Mouse (Mus musculus) megakaryocyte progenitor cell, adult 5-6 weeks (primary cell): ENCODE measurements around the gene Naaladl1. TPM values are rescaled to one million over a fixed set of nuclear protein-coding genes. Genes with fewer than 3 reads are reported as not detected.
"Not testable (repeated sequence)": the region's sequence is repeated elsewhere in the genome, so short reads cannot be mapped to it uniquely, and the experiment has no call there.

Source experiments
- ATAC-seq: replicated peaks from 2 replicates; pipeline ENCODE4 v1.8.0; 2016; ENCODE audit warnings: mild to moderate bottlenecking, moderate TSS enrichment, inconsistent platforms; ENCODE audit not compliant: poor library complexity
- total RNA-seq, 2 experiments: library from RNA; stranded (forward) in 1 of 2; stranded (reverse) in 1 of 2; fragments of 157-497, 149-512 nt in 1 of 2; fragments of 200-1000 nt in 1 of 2; gene quantifications; 2 replicates each; pipeline versions ENCODE4 v1.2.3 to v1.2.4; 2015 to 2017

The Naaladl1 gene
- total RNA-seq, 2 experiments from 2014 or later, result 0.17 to 0.21 TPM

- ATAC-seq, result peak; percentile 91
These were observed 22.3 kb downstream of the Naaladl1 start, which contains the start of gene Snx15 for GRCm38 (mm10) chr19:6127760-6128341. Gene Snx15 (minus strand): TSS chr19:6128304.

DNA sequence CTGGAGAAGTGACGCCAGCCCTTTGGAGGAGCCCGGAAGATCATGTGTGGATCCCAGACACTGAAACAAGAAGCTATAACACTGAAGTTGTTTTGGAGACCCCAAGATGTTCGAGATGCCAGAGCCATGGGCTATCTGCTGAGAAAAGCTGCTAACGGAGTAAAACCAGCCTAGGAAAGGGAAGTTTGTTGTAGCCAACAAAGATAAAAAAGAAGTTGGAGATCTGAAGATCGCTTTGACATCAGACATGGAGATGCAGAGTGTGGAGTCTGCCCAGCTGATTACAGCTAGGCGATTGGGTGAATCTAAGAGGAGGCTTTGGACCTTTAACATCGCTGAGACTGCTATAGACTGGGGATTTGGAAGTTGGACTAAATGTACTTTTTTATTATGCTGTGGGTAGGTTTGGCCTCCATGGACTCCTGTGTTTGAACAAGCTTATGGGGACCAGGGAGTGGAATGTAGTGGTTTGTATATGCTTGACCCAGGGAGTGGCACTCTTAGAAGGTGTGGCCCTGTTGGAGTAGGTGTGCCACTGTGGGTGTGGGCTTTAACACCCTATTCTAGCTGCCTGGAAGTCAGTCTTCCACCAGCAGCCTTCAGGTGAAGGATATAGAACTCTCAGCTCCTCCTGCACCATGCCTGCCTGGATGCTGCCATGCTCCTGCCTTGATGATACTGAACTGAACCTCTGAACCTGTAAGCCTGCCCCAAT, 25.0 kb downstream of the Naaladl1 start:
- not testable (repeated sequence) for ATAC-seq

DNA sequence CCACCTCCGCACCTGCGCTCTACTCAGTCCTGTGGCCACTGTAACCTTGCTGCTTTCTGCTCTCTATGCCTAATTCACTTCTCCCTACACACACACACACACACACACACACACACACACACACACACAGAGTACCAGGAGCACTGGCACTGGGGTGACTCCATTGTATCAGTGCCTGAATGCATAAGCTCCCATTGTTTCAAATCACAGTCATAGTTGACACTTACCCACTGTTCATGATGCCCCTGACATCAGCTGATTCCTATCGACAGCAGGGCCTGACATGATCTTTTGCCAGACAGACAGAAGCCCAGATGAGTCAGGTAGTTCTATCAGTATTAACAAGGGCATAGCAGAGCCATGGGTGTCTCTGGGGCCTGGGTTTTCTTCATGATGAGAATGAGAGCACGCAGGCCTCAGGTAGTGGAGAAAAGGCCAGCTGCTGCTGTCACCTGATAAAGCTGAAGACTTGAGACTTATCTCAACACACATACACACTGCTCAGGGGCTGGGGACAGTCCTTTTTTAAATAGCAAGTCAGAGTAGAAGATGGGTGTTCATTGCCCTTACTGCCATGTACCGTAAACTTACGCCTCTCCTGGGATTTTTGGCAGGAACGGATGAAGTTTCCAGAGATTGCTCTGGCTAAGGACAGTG, 26.7 kb downstream of the Naaladl1 start:
- peak; percentile 47 for ATAC-seq

DNA sequence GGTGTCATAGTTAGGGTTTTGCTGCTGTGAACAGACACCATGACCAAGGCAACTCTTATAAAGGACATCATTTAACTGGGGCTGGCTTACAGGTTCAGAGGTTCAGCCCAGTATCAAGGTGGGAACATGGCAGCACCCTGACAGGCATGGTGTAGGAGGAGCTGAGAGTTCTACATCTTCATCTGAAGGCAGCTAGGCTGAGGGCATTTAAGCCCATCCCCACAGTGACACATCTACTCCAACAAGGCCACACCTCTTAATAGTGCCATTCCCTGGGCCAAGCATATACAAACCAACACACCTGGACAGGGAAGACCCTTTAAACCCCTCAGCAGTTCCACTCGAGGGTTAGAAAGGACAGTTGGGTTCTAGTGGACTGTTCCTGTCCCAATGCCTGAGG, 27.6 kb downstream of the Naaladl1 start:
- ATAC-seq, result not testable (repeated sequence)

- no peak for ATAC-seq
These were observed 30.8 kb downstream of the Naaladl1 start for GRCm38 (mm10) chr19:6136397-6136796.

GRCm38 (mm10) chr19:6139701-6140100, 34.1 kb downstream of the Naaladl1 start:
- no peak for ATAC-seq

DNA sequence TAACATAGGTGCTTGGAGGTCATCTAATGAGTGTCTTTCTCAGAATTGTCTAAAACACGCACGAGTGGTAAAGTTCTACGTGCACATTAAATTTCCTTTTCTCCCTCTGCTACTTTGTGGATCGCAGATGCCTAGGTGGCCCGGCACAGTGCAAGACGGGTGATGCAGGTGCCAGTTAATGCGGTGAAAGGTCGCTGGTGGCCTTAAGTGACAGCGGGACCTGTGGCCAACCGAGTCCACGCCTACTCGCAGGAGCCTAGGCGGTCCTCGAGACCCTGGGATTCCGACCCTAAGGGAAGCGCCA, 34.7 kb downstream of the Naaladl1 start:
- ATAC-seq, result no peak; the same call in 1 of the 2 replicates

- peak; percentile 85 for ATAC-seq
These were observed 35.3 kb downstream of the Naaladl1 start, which contains the start of gene Batf2 for GRCm38 (mm10) chr19:6140678-6141393. Gene Batf2 (plus strand): TSS chr19:6140983.

DNA sequence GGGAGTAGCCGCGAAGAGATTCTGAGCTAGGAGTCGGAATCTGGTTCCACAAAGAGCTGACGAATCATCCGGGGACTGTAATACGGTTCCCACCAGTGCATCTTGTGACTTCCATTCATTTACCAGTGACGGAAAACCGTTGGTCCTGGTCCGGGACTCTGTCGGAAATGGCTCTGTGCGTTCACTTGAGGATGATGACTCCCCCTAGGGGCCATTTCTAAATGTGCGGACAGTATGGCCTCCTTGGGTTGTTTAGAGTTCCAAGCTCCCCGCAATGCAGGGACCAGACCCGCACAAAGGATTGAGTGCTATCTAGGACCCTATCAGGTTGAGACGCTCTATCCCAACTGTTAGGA, 35.8 kb downstream of the Naaladl1 start, which contains the start of gene Arl2:
Gene Arl2, minus strand, starts transcription at position 155 of the 356 bp plus-strand sequence.
- peak; percentile 78 for ATAC-seq

GRCm38 (mm10) chr19:6144842-6145241, 39.3 kb downstream of the Naaladl1 start:
- no peak for ATAC-seq

DNA sequence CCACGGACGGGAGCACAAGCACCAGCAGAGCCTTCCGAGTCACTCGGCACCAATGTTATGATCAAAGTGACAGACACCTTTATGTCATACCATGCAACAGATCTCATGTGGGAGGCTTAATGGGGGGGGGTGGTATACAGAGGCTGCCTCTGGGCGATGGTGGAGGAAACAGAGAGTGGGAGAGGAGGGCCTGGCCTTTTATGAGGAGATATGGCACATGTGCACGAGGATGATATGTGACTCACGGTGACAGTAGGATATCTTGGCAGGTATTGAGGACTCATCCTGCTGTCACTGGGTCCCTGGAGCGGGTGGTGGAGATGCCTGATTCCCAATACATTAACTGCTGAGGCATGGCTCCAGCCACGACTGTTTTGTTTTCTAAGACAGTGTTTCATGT, 49.6 kb downstream of the Naaladl1 start:
- no peak for ATAC-seq

DNA sequence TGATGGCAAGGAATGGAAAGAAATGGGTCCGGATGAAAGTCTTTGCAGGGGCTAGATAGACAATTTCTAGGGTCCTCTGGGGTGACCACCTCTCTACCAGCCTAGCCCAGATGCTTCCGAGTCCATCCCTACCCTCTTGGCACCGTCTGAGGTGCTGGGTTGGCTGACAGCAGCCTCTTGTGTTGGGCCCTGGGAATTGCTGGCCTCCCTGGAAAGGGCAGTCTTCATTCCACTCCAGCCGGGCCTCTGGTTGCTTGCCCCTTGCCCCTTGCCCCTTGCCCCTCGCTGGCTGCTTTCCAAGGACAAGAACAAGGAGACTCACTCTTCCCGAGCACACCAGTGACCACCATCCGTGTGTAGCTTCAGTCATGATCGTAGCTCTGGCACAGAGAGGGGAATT, 50.8 kb downstream of the Naaladl1 start:
- ATAC-seq, result no peak

DNA sequence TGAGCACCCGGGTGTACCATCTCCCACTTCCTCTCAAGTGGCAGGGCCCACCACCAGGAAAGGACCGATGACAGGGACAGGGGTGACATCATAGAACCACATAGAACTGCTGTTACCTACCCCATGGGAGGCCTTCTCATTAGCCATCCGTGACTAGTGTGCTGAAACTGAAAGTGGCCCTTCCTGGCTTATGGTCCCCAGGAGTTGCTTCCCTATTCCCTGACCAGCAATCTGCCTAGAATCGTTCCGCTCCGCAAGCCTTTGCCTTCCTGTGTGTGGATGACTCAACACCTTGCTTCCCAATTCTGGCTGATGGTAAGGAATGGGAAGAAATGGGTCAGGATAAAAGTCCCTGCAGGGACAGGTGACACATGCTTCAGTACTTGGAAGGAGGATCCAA, 51.6 kb downstream of the Naaladl1 start:
- ATAC-seq, result peak; percentile 85

- peak; percentile 23; the same call in 1 of the 2 replicates for ATAC-seq
These were observed 58.4 kb downstream of the Naaladl1 start for GRCm38 (mm10) chr19:6163872-6164547.

Other genes with a start within 250 kb of the Naaladl1 start
Only the 30 nearest of the 31 such genes appear.
- 15.7 and 16.3 TPM in 2 replicates for gene Frmd8, start 230.5 kb upstream of the Naaladl1 start, total RNA-seq (2015)
- gene Frmd8, start 230.5 kb upstream of the Naaladl1 start, total RNA-seq (2017), result 16.2 and 17.7 TPM in 2 replicates
- 28.7 and 30.5 TPM in 2 replicates for gene Slc25a45, start 228.0 kb upstream of the Naaladl1 start, total RNA-seq (2015)
- 30.2 and 39.5 TPM in 2 replicates for gene Slc25a45, start 228.0 kb upstream of the Naaladl1 start, total RNA-seq (2017)
- 0.32 and 0.81 TPM in 2 replicates for gene Tigd3, start 211.6 kb upstream of the Naaladl1 start, total RNA-seq (2015)
- gene Tigd3, start 211.6 kb upstream of the Naaladl1 start, total RNA-seq (2017), result 1.5 and 2.8 TPM in 2 replicates
- 47.6 and 50.3 TPM in 2 replicates for gene Dpf2, start 192.8 kb upstream of the Naaladl1 start, total RNA-seq (2015)
- 65.1 and 83.0 TPM in 2 replicates for gene Dpf2, start 192.8 kb upstream of the Naaladl1 start, total RNA-seq (2017)
- not detected in 2 replicates for gene Cdc42ep2, start 181.0 kb upstream of the Naaladl1 start, total RNA-seq (2015)
- gene Cdc42ep2, start 181.0 kb upstream of the Naaladl1 start, total RNA-seq (2017), result 0.07 TPM in 1 of 2 replicates, not detected in the other
- 60.9 and 76.7 TPM in 2 replicates for gene Pola2, start 141.6 kb upstream of the Naaladl1 start, total RNA-seq (2015)
- 57.4 and 61.3 TPM in 2 replicates for gene Pola2, start 141.6 kb upstream of the Naaladl1 start, total RNA-seq (2017)
- not detected in 2 replicates for gene Slc22a20, start 119.6 kb upstream of the Naaladl1 start, total RNA-seq (2015)
- gene Slc22a20, start 119.6 kb upstream of the Naaladl1 start, total RNA-seq (2017), result 0.44 TPM in 1 of 2 replicates, not detected in the other
- gene Capn1, start 89.9 kb upstream of the Naaladl1 start, total RNA-seq (2015), result 18.6 and 20.0 TPM in 2 replicates
- 36.8 and 38.4 TPM in 2 replicates for gene Capn1, start 89.9 kb upstream of the Naaladl1 start, total RNA-seq (2017)
- 23.1 and 25.2 TPM in 2 replicates for gene Syvn1, start 59.2 kb upstream of the Naaladl1 start, total RNA-seq (2015)
- gene Syvn1, start 59.2 kb upstream of the Naaladl1 start, total RNA-seq (2017), result 10.1 and 11.2 TPM in 2 replicates
- 44.4 and 53.5 TPM in 2 replicates for gene Mrpl49, start 48.0 kb upstream of the Naaladl1 start, total RNA-seq (2015)
- gene Mrpl49, start 48.0 kb upstream of the Naaladl1 start, total RNA-seq (2017), result 31.9 and 38.4 TPM in 2 replicates
- 1,814 and 1,841 TPM in 2 replicates for gene Fau, start 47.9 kb upstream of the Naaladl1 start, total RNA-seq (2015)
- 1,690 and 2,042 TPM in 2 replicates for gene Fau, start 47.9 kb upstream of the Naaladl1 start, total RNA-seq (2017)
- 12.7 and 14.2 TPM in 2 replicates for gene Znhit2, start 44.6 kb upstream of the Naaladl1 start, total RNA-seq (2015)
- gene Znhit2, start 44.6 kb upstream of the Naaladl1 start, total RNA-seq (2017), result 12.5 and 14.5 TPM in 2 replicates
- 8.4 and 10.6 TPM in 2 replicates for gene Tm7sf2, start 37.4 kb upstream of the Naaladl1 start, total RNA-seq (2015)
- gene Tm7sf2, start 37.4 kb upstream of the Naaladl1 start, total RNA-seq (2017), result 1.6 and 1.8 TPM in 2 replicates
- 30.4 and 33.2 TPM in 2 replicates for gene Vps51, start 28.6 kb upstream of the Naaladl1 start, total RNA-seq (2015)
- gene Vps51, start 28.6 kb upstream of the Naaladl1 start, total RNA-seq (2017), result 42.8 and 54.7 TPM in 2 replicates
- gene Tmem262, start 25.7 kb upstream of the Naaladl1 start, total RNA-seq (2015), result not detected in 2 replicates
- not detected in 2 replicates for gene Tmem262, start 25.7 kb upstream of the Naaladl1 start, total RNA-seq (2017)
- gene Gm28374, start 23.5 kb upstream of the Naaladl1 start, total RNA-seq (2015), result not detected in 2 replicates
- gene Gm28374, start 23.5 kb upstream of the Naaladl1 start, total RNA-seq (2017), result not detected in 2 replicates
- 12.0 and 14.9 TPM in 2 replicates for gene Zfpl1, start 20.8 kb upstream of the Naaladl1 start, total RNA-seq (2015)
- gene Zfpl1, start 20.8 kb upstream of the Naaladl1 start, total RNA-seq (2017), result 23.7 and 32.8 TPM in 2 replicates
- 44.8 and 55.4 TPM in 2 replicates for gene Cdca5, start 20.8 kb upstream of the Naaladl1 start, total RNA-seq (2015)
- 35.5 and 42.8 TPM in 2 replicates for gene Cdca5, start 20.8 kb upstream of the Naaladl1 start, total RNA-seq (2017)
- gene AC131692.1, start 11.4 kb upstream of the Naaladl1 start, total RNA-seq (2015), result 0.30 and 0.73 TPM in 2 replicates
- gene AC131692.1, start 11.4 kb upstream of the Naaladl1 start, total RNA-seq (2017), result 4.6 TPM in 1 of 2 replicates, not detected in the other
- 12.0 and 16.9 TPM in 2 replicates for gene Sac3d1, start 12.9 kb downstream of the Naaladl1 start, total RNA-seq (2015)
- 5.5 and 6.3 TPM in 2 replicates for gene Sac3d1, start 12.9 kb downstream of the Naaladl1 start, total RNA-seq (2017)
- gene Snx15, start 22.5 kb downstream of the Naaladl1 start, total RNA-seq (2015), result 18.2 and 19.5 TPM in 2 replicates
- 13.8 and 14.2 TPM in 2 replicates for gene Snx15, start 22.5 kb downstream of the Naaladl1 start, total RNA-seq (2017)
- gene Batf2, start 35.2 kb downstream of the Naaladl1 start, total RNA-seq (2015), result 0.34 and 0.42 TPM in 2 replicates
- gene Batf2, start 35.2 kb downstream of the Naaladl1 start, total RNA-seq (2017), result 0.44 and 0.71 TPM in 2 replicates
- gene Arl2, start 35.8 kb downstream of the Naaladl1 start, total RNA-seq (2015), result 29.2 and 37.4 TPM in 2 replicates
- gene Arl2, start 35.8 kb downstream of the Naaladl1 start, total RNA-seq (2017), result 33.6 and 37.0 TPM in 2 replicates
- gene Majin, start 78.6 kb downstream of the Naaladl1 start, total RNA-seq (2015), result not detected in 2 replicates
- not detected in 2 replicates for gene Majin, start 78.6 kb downstream of the Naaladl1 start, total RNA-seq (2017)
- not detected in 2 replicates for gene Gpha2, start 120.6 kb downstream of the Naaladl1 start, total RNA-seq (2015)
- not detected in 2 replicates for gene Gpha2, start 120.6 kb downstream of the Naaladl1 start, total RNA-seq (2017)
- gene Ppp2r5b, start 130.1 kb downstream of the Naaladl1 start, total RNA-seq (2015), result 2.8 TPM in 2 replicates
- 2.3 and 3.1 TPM in 2 replicates for gene Ppp2r5b, start 130.1 kb downstream of the Naaladl1 start, total RNA-seq (2017)
- gene Atg2a, start 135.9 kb downstream of the Naaladl1 start, total RNA-seq (2015), result 9.2 and 9.4 TPM in 2 replicates
- 6.4 and 8.1 TPM in 2 replicates for gene Atg2a, start 135.9 kb downstream of the Naaladl1 start, total RNA-seq (2017)
- 11.8 and 14.4 TPM in 2 replicates for gene Ehd1, start 170.9 kb downstream of the Naaladl1 start, total RNA-seq (2015)
- 39.4 and 40.9 TPM in 2 replicates for gene Ehd1, start 170.9 kb downstream of the Naaladl1 start, total RNA-seq (2017)
- gene Cdc42bpg, start 200.7 kb downstream of the Naaladl1 start, total RNA-seq (2015), result 1.3 and 2.0 TPM in 2 replicates
- 3.2 and 3.5 TPM in 2 replicates for gene Cdc42bpg, start 200.7 kb downstream of the Naaladl1 start, total RNA-seq (2017)
- 22.9 and 23.6 TPM in 2 replicates for gene Men1, start 229.2 kb downstream of the Naaladl1 start, total RNA-seq (2015)
- gene Men1, start 229.2 kb downstream of the Naaladl1 start, total RNA-seq (2017), result 27.2 and 27.9 TPM in 2 replicates